ENCODE assay signal across 18 mouse cellular contexts in the genomic region with DNA sequence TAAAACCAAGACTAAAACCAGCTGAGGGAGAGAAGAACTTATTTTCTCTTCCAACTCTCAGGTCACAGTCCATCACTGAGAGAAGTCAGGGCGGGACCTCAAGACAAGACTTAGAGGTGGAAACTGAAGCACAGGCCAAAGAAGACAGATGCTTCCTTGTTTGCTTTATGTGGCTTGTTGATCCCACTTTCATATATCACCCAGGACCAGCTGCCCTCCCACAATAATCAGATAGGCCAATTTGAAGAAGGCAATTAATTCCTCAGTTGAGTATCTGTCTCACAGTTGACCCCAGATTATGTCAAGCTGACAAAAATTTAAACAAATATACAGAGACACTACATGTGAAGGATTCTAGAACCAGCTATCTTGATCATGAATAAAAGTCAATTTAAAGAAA.
"Had no signal": no experiment of that assay in that cellular context is flagged by ENCODE, and none has a peak within 500 bp of the region (broad histone marks: within the 10 kb centered on the region; RNA-seq: fewer than 3 reads in every experiment).

No protein-coding gene starts in this region.

- H3K36me3 ChIP-seq: midbrain, embryonic 10.5 days; midbrain, embryonic 12.5 days; neural tube, embryonic 13.5 days; neural tube, embryonic 15.5 days had no signal

- ATAC-seq: midbrain, embryonic 16.5 days had no signal

- H3K9ac ChIP-seq: lung, embryonic 14.5 days; midbrain, embryonic 12.5 days; neural tube, embryonic 13.5 days; neural tube, embryonic 15.5 days had no signal

- H3K4me3 ChIP-seq: megakaryocyte, embryonic 14.5 days; midbrain, embryonic 10.5 days; midbrain, embryonic 12.5 days; myocyte; neural tube, embryonic 13.5 days; neural tube, embryonic 15.5 days had no signal

- H3K27ac ChIP-seq: midbrain, embryonic 10.5 days; midbrain, embryonic 12.5 days; neural tube, embryonic 13.5 days; neural tube, embryonic 15.5 days had no signal

- H3K27me3 ChIP-seq: megakaryocyte, embryonic 14.5 days; midbrain, embryonic 12.5 days; neural tube, embryonic 13.5 days; neural tube, embryonic 15.5 days had no signal

- H3K4me2 ChIP-seq: lung, embryonic 14.5 days; midbrain, embryonic 12.5 days; neural tube, embryonic 13.5 days; neural tube, embryonic 15.5 days had no signal

- DNase-seq: lung, adult 18-20 months; lung, embryonic 14.5 days; lung, postnatal 10 days; lung, postnatal 4 days; midbrain, embryonic 14.5 days; right cerebral cortex, postnatal 14 days; right cerebral cortex, postnatal 4 days; spleen, adult 18-20 months; thymus, adult 18-20 months; thymus, postnatal 14 days; thymus, postnatal 36 days had no signal

- H3K9me3 ChIP-seq: megakaryocyte, embryonic 14.5 days; midbrain, embryonic 10.5 days; midbrain, embryonic 12.5 days; neural tube, embryonic 13.5 days; neural tube, embryonic 15.5 days had no signal

- H3K4me1 ChIP-seq: megakaryocyte, embryonic 14.5 days; midbrain, embryonic 10.5 days; midbrain, embryonic 12.5 days; neural tube, embryonic 13.5 days; neural tube, embryonic 15.5 days had no signal
